Mouse (Mus musculus) liver, embryonic 14.5 days (tissue): ENCODE results near the gene Acap3. TPM values are rescaled to one million over a fixed set of nuclear protein-coding genes. Genes with fewer than 3 reads are reported as not detected.
A peak's percentile ranks its signal among the peaks of the same experiment; 100 is the strongest.

Source experiments
- ATAC-seq: fragments of 200-750 bp; cut with Nextera tagmentation; 2 replicates; pipeline ENCODE4 v1.8.0; 2017; ENCODE audit warnings: moderate number of reproducible peaks, mild to moderate bottlenecking, moderate library complexity; ENCODE audit not compliant: insufficient read depth
- DNase-seq, 3 experiments: peaks; one replicate each; pipeline ENCODE4 v3.0.0-alpha.2; 2012 to 2013; ENCODE audit warnings: low read depth in 3 of 3, low spot score in 3 of 3
- H3K27ac ChIP-seq: fragments of 300-500 bp; sonication (generic); 2 replicates; pipeline ENCODE4 v1.5.1; 2014; ENCODE audit warnings: moderate library complexity, mild to moderate bottlenecking, control low read depth, inconsistent platforms
- H3K27me3 ChIP-seq: fragments of 300-500 bp; sonication (generic); 2 replicates; pipeline ENCODE4 v1.6.1; 2014; ENCODE audit warnings: mild to moderate bottlenecking, low read length, moderate library complexity; ENCODE audit not compliant: control insufficient read depth, insufficient read depth
- H3K36me3 ChIP-seq: fragments of 300-500 bp; sonication (generic); replicated peaks from 2 replicates; pipeline ENCODE4 v1.6.1; 2014; ENCODE audit warnings: low read depth; ENCODE audit not compliant: control insufficient read depth, insufficient read depth
- H3K4me1 ChIP-seq, 2 experiments: fragments of 200-500 bp in 1 of 2; fragments of 300-500 bp in 1 of 2; sonication (generic) in 1 of 2; replicated peaks; 2 replicates each; pipeline ENCODE4 v1.6.1; 2012 to 2014; ENCODE audit warnings: antibody characterized with exemption in 1 of 2, inconsistent platforms in 1 of 2, low read length in 1 of 2; ENCODE audit not compliant: control insufficient read depth in 2 of 2, insufficient read depth in 2 of 2
- H3K4me2 ChIP-seq: fragments of 300-500 bp; sonication (generic); 2 replicates; pipeline ENCODE4 v1.6.1; 2014; ENCODE audit warnings: low read depth, mild to moderate bottlenecking, control low read depth, moderate library complexity
- H3K4me3 ChIP-seq, 2 experiments: fragments of 200-500 bp in 1 of 2; fragments of 300-500 bp in 1 of 2; sonication (generic) in 1 of 2; 2 replicates each; pipeline ENCODE4 v1.5.1; 2012 to 2014; ENCODE audit warnings: low read depth in 2 of 2, low read length in 2 of 2, mild to moderate bottlenecking in 2 of 2, control low read depth in 1 of 2, inconsistent platforms in 1 of 2, moderate library complexity in 1 of 2; ENCODE audit not compliant: insufficient read depth in 1 of 2
- H3K9ac ChIP-seq: fragments of 300-500 bp; sonication (generic); replicated peaks from 2 replicates; pipeline ENCODE4 v1.6.1; 2014; ENCODE audit warnings: mild to moderate bottlenecking, control low read depth, moderate library complexity
- H3K9me3 ChIP-seq: fragments of 300-500 bp; sonication (generic); 2 replicates; pipeline ENCODE4 v1.6.1; 2016; ENCODE audit warnings: low read length, mixed read lengths; ENCODE audit not compliant: control insufficient read depth
- CTCF ChIP-seq: IDR thresholded peaks from 2 replicates; pipeline ENCODE4 v1.5.1; 2016; ENCODE audit warnings: antibody characterized with exemption, low read depth, control low read depth
- EP300 ChIP-seq: IDR thresholded peaks from 2 replicates; pipeline ENCODE4 v1.6.1; 2016; ENCODE audit warnings: antibody characterized with exemption, low read depth
- WGBS: fragments of 180-500 bp; shearing (Covaris S2); extraction: QIAGEN DNeasy Blood & Tissue Kit; methylation state at CpG from one replicate; pipeline ENCODE4 v1.1.7; 2014; ENCODE audit not compliant: insufficient replicate concordance; 5-methylcytosine and 5-hydroxymethylcytosine counted together
- polyA plus RNA-seq, 2 experiments: library from polyadenylated mRNA; depleted of rRNA in 1 of 2; stranded (reverse) in 1 of 2; unstranded in 1 of 2; fragments of >200 nt; fragmentation: Nextera tagmentation in 1 of 2; extraction: Ambion mirVana in 1 of 2; gene quantifications; 2 replicates each; pipeline versions ENCODE4 v1.2.1 to v1.2.3; 2012 to 2014

Gene Acap3
- polyA plus RNA-seq, 2 experiments: 4.7 to 9.4 TPM

GRCm38 (mm10) chr4:155891011-155891471, 581 bp upstream of the Acap3 start:
- no peak overlapping the region for H3K27ac ChIP-seq
- TF ChIP-seq CTCF (no peak), EP300 (no peak)
- peaks cover 28% of the 10 kb centered on the region for H3K36me3 ChIP-seq
- H3K27me3 ChIP-seq: no peaks in the 10 kb centered on the region
- peak overlapping the region; percentile 91 for H3K4me2 ChIP-seq
- peaks cover 16 to 32% of the 10 kb centered on the region in 2 experiments for H3K4me1 ChIP-seq
- 1% methylated on average over 34 of the region's 34 CpGs for WGBS
- no peak for DNase-seq
- H3K9me3 ChIP-seq: no peaks in the 10 kb centered on the region
- ATAC-seq: no peak
- H3K9ac ChIP-seq: peak overlapping the region; percentile 46
- peak overlapping the region; percentile 61 to 90 for H3K4me3 ChIP-seq

GRCm38 (mm10) chr4:155892017-155892416, 395 bp downstream of the Acap3 start:
- peaks cover 16 to 32% of the 10 kb centered on the region in 2 experiments for H3K4me1 ChIP-seq
- DNase-seq (peak; percentile 70 to 72 (median 70)), ATAC-seq (peak; percentile 90)
- peak; percentile 62 for TF ChIP-seq CTCF
- no peak for TF ChIP-seq EP300
- H3K9ac ChIP-seq: peak overlapping the region; percentile 95
- no peaks in the 10 kb centered on the region for H3K27me3 ChIP-seq
- H3K4me3 ChIP-seq: peak overlapping the region; percentile 71 to 90
- under 1% methylated on average over 52 of the region's 56 CpGs for WGBS
- H3K9me3 ChIP-seq: no peaks in the 10 kb centered on the region
- peaks cover 23% of the 10 kb centered on the region for H3K36me3 ChIP-seq
- peak overlapping the region; percentile 91 for H3K4me2 ChIP-seq
- peak overlapping the region; percentile 92 for H3K27ac ChIP-seq

GRCm38 (mm10) chr4:155892438-155893211, 1.0 kb downstream of the Acap3 start:
- 5% methylated on average over 37 of the region's 37 CpGs for WGBS
- peak; percentile 36 for ATAC-seq
- peak overlapping the region; percentile 71 to 90 for H3K4me3 ChIP-seq
- peak overlapping the region; percentile 95 for H3K9ac ChIP-seq
- H3K4me2 ChIP-seq: peak overlapping the region; percentile 91
- H3K9me3 ChIP-seq: no peaks in the 10 kb centered on the region
- peak in 1 of 3 experiments; percentile 26 for DNase-seq
- H3K27me3 ChIP-seq: no peaks in the 10 kb centered on the region
- TF ChIP-seq EP300 (no peak), CTCF (no peak)
- H3K4me1 ChIP-seq: peaks cover 16 to 32% of the 10 kb centered on the region in 2 experiments
- peaks cover 19% of the 10 kb centered on the region for H3K36me3 ChIP-seq
- peak overlapping the region; percentile 14; the same call in 1 of the 2 replicates for H3K27ac ChIP-seq

DNA sequence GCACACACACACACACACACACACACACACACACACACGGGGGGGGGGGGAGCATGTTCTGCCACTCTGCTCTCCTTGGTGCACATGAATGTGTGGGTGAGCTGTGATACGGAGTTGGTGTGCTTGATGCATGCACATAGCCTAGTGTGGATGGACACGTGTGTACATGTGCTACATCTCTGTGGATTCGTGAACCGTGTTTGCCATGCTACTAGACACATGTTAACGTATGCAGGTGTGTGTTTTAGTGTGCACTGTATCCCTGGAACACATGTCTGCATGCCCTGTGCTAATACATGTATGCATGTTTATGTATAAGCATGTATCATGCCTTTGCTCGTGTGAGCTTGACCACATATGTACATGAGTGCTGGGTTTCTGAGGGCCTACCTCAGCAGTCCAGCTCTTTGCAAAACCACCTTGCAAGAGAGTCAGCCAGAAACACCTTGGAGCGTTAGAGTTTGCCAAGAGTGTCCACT, 1.6 kb downstream of the Acap3 start:
- ATAC-seq (no peak), DNase-seq (no peak)
- no peak for TF ChIP-seq CTCF
- TF ChIP-seq EP300: no peak
- H3K36me3 ChIP-seq: peaks cover 16% of the 10 kb centered on the region
- H3K9me3 ChIP-seq: no peaks in the 10 kb centered on the region
- peak overlapping the region; percentile 91 for H3K4me2 ChIP-seq
- H3K4me1 ChIP-seq: peaks cover 16 to 32% of the 10 kb centered on the region in 2 experiments
- no peaks in the 10 kb centered on the region for H3K27me3 ChIP-seq
- H3K4me3 ChIP-seq: peak overlapping the region; percentile 71 to 90
- WGBS: 65% methylated on average over 8 of the region's 8 CpGs
- H3K9ac ChIP-seq: peak overlapping the region; percentile 95
- peak overlapping the region; percentile 19; the same call in 1 of the 2 replicates for H3K27ac ChIP-seq

GRCm38 (mm10) chr4:155894311-155894881, 2.8 kb downstream of the Acap3 start:
- no peak for TF ChIP-seq CTCF
- TF ChIP-seq EP300: no peak
- Histone ChIP-seq H3K9ac (peak overlapping the region; percentile 55; the same call in 1 of the 2 replicates), H3K4me3 (peak overlapping the region; percentile 71 to 90), H3K4me1 (peaks cover 16 to 32% of the 10 kb centered on the region in 2 experiments), H3K27me3 (no peaks in the 10 kb centered on the region), H3K4me2 (peak overlapping the region; percentile 91), H3K27ac (peak overlapping the region; percentile 19), H3K36me3 (peaks cover 5% of the 10 kb centered on the region), H3K9me3 (no peaks in the 10 kb centered on the region)
- WGBS: 4% methylated on average over 8 of the region's 8 CpGs
- DNase-seq (peak in 2 of 3 experiments; percentile 53 to 54), ATAC-seq (peak; percentile 40; the same call in 1 of the 2 replicates)
